Mouse (Mus musculus) 416B (cell line): ENCODE data around the gene Rpl10.
A peak's percentile ranks its signal among the peaks of the same experiment; 100 is the strongest.

ENCODE experiments used
- DNase-seq: peaks from one replicate; pipeline ENCODE4 v3.0.0; 2011; ENCODE audit warnings: low read depth

The Rpl10 gene

GRCm38 (mm10) chrX:74281041-74281731 is 10.6 kb downstream of the Rpl10 start:
- DNase-seq, result no peak

GRCm38 (mm10) chrX:74281732-74282394 is 11.3 kb downstream of the Rpl10 start, which contains the start of the genes Taz and Dnase1l1:
TSS of gene Taz (plus strand) at chrX:74281912.
TSS of gene Dnase1l1 (minus strand) at chrX:74282337.
- peak; percentile 93 for DNase-seq

GRCm38 (mm10) chrX:74282395-74283091 is 11.9 kb downstream of the Rpl10 start:
- DNase-seq, result peak; percentile 93

GRCm38 (mm10) chrX:74283092-74283437 is 12.5 kb downstream of the Rpl10 start:
- DNase-seq, result no peak

GRCm38 (mm10) chrX:74293431-74293830 is 22.8 kb downstream of the Rpl10 start:
- DNase-seq, result no peak

DNA sequence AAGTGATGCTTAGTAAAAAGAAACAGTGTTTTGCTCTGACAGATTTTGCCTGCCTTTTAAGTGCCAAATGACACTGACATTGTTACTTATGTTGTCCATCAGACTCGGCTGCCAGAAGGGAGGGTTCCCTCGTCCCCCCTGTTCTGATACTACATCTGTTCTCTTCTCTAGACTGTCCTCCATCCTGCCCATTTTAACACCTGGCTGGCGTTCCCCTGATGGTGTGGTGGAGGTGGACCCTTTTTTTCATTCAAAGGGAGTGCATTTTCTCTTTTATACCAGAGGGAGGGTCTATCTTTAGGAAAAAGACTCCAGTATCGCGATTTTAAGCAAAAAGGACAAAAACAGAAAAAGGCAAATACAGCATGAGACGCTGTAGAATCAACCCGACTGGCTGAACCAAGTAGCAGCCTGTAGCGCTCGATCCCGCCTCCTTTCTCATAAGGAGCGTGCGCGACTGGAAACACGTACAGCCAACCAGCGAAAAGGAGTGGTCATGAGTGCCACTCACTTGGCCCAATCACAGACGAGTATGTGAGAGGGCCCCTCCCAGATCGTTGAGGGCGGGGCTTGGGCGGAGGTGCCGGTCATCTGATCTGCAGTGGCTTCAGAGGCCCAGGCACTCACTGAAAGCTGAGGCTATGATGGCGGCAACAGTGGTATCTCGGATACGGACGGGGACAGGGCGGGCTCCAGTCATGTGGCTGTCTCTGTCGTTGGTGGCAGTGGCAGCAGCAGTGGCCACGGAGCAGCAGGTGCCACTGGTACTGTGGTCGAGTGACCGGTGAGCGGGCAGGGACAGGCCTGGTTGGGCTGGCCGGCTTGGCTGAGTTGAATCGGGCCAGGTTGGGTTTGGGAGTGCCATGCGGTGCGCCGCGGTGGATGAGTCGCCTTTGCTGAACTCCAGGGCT is 26.2 kb downstream of the Rpl10 start, which contains the start of gene Atp6ap1:
TSS of gene Atp6ap1 (plus strand) at position 560 of the 911 bp plus-strand sequence.
- peak; percentile 95 for DNase-seq

GRCm38 (mm10) chrX:74298348-74298747 is 27.7 kb downstream of the Rpl10 start:
- DNase-seq, result no peak

DNA sequence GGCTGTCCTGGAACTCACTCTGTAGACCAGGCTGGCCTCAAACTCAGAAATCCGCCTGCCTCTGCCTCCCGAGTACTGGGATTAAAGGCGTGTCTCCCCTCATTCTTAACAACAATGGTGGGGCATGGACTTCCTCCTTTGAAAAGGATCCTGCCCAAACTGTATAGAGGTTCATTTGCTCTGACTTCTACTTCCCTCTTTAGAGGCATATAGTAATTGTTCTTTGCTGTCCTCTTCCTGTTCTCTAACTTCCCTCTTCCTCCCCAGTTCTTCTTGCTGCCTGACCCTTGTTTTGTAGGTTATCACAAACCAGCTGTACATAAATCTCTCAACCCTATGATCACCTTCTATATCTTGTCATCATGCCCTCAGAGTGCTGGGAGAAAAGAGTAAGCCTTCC is 29.1 kb downstream of the Rpl10 start:
- DNase-seq, result no peak

GRCm38 (mm10) chrX:74304867-74305700 is 34.5 kb downstream of the Rpl10 start, which contains the start of gene Gdi1:
TSS of gene Gdi1 (plus strand) at chrX:74304998.
- DNase-seq, result peak; percentile 78

- DNase-seq, result peak; percentile 91
Observed at GRCm38 (mm10) chrX:74312540-74313464, 42.2 kb downstream of the Rpl10 start, which contains the start of gene Fam50a. TSS of gene Fam50a (plus strand) at chrX:74313033.
